Mouse (Mus musculus): ENCODE measurements at regions not wholly inside any gene's neighbourhood (a gene's known extent, or its start where the extent isn't known, plus 50 kb on each side); places are given as distances from the start of the nearest gene placed in this dataset.
A peak's percentile ranks its signal among the peaks of the same experiment; 100 is the strongest.

GRCm38 (mm10) chr12:13134168-13134567 is 114.8 kb downstream of the Ddx1 start:
- WGBS, result 76% methylated on average over 4 of the region's 10 CpGs
- ATAC-seq (ENCODE audit: insufficient number of reproducible peaks, low FRiP score), result no peak
- Histone ChIP-seq H3K27ac (ENCODE audit: poor library complexity, severe bottlenecking) (no peak overlapping the region), H3K4me3 (no peak overlapping the region), H3K27me3 (replicated peaks) (no peaks in the 10 kb centered on the region), H3K4me2 (no peak overlapping the region), H3K4me1 (replicated peaks) (0 out of 2 replicates have a peak, but pooled peaks cover 6% of the 10 kb centered on the region), H3K9ac (no peak overlapping the region), H3K9me3 (replicated peaks) (no peaks in the 10 kb centered on the region), H3K36me3 (no peaks in the 10 kb centered on the region)

- H3K27ac ChIP-seq (ENCODE audit: poor library complexity, severe bottlenecking), result no peak overlapping the region
- H3K9me3 ChIP-seq (replicated peaks), result no peaks in the 10 kb centered on the region
- no peak for ATAC-seq (ENCODE audit: insufficient number of reproducible peaks, low FRiP score)
- 57% methylated on average over 8 of the region's 8 CpGs for WGBS
- peaks cover 5% of the 10 kb centered on the region; the same call in 1 of the 2 replicates for H3K27me3 ChIP-seq (replicated peaks)
- H3K4me1 ChIP-seq (replicated peaks), result 0 out of 2 replicates have a peak, but pooled peaks cover 6% of the 10 kb centered on the region
- no peak overlapping the region for H3K4me2 ChIP-seq
- no peak overlapping the region for H3K4me3 ChIP-seq
- no peak overlapping the region for H3K9ac ChIP-seq
- no peaks in the 10 kb centered on the region for H3K36me3 ChIP-seq
Observed at GRCm38 (mm10) chr12:13129677-13130082, 119.3 kb downstream of the Ddx1 start.

DNA sequence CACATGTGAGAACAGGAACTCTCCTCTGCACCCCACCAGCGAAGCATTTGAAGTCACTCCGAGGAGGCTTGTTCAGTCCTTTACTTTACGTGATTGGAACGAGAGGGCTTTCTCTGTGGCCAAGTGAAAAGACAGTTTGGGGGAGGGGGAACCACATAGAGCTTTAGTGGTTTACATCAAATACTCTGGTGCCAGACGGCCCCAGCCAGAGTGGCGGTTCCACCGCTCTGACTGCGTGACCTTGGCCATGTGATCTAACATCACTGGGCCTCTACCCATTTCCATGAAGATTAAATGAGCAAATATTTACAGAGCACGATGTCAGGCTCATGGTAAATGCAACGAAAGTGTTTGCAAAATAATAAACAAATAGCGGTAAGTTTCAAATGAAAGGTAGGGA is 121.6 kb downstream of the Ddx1 start:
- Histone ChIP-seq H3K4me2 (no peak overlapping the region), H3K9ac (no peak overlapping the region), H3K27ac (ENCODE audit: poor library complexity, severe bottlenecking) (no peak overlapping the region), H3K4me3 (no peak overlapping the region), H3K27me3 (replicated peaks) (peaks cover 5% of the 10 kb centered on the region; the same call in 1 of the 2 replicates), H3K36me3 (no peaks in the 10 kb centered on the region), H3K4me1 (replicated peaks) (peaks cover 9% of the 10 kb centered on the region), H3K9me3 (replicated peaks) (no peaks in the 10 kb centered on the region)
- 78% methylated on average over 11 of the region's 11 CpGs for WGBS
- ATAC-seq (ENCODE audit: insufficient number of reproducible peaks, low FRiP score), result no peak

DNA sequence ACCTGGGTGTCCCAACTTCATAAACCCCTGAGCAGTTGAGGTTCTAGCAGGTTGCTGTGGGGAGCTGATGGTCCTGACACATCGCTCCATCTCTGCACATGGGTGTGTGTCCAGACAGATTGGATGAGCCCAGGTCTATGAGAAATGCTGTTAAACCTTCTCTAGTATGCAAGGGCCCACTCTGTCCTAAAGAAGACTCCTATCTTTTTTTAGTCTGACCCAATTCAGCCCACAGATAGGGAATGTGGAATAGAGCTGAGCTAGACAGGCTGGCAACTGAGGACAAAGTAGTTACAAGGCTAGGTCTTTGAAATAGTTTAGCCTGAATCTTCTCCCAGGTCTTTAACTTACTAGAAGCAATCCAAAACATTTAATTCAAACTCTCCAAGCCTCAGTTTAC is 124.0 kb downstream of the Ddx1 start:
- no peak for ATAC-seq (ENCODE audit: insufficient number of reproducible peaks, low FRiP score)

DNA sequence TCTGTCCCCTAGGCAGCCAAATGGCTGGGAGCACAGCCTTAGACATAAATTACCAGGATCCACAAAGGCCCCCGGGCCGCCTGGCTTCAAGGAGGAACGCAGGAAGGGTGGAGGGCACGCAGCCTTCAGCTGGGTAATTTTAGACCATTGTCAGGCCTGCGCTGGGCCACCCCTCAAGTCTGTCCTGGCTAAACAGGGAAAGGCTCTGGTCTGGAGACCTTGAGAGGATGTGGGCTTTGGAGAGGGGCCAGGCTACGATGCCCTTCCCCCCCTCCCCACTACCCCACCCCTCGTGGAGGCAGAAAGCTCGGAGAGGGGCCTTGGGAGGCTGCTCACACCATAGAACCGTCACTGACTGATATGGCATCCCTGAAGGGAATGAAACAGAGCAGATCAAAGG is 126.7 kb downstream of the Ddx1 start:
- Histone ChIP-seq H3K9me3 (replicated peaks) (no peaks in the 10 kb centered on the region), H3K4me3 (no peak overlapping the region), H3K9ac (no peak overlapping the region), H3K27ac (ENCODE audit: poor library complexity, severe bottlenecking) (no peak overlapping the region), H3K4me2 (no peak overlapping the region), H3K36me3 (no peaks in the 10 kb centered on the region), H3K27me3 (replicated peaks) (no peaks in the 10 kb centered on the region), H3K4me1 (replicated peaks) (peaks cover 47% of the 10 kb centered on the region)
- 17% methylated on average over 9 of the region's 9 CpGs for WGBS
- peak; percentile 54 for ATAC-seq (ENCODE audit: insufficient number of reproducible peaks, low FRiP score)

More for the DNA sequence above, 124.0 kb downstream of the Ddx1 start:
- Histone ChIP-seq H3K9ac (no peak overlapping the region), H3K27me3 (replicated peaks) (peaks cover 5% of the 10 kb centered on the region; the same call in 1 of the 2 replicates), H3K4me1 (replicated peaks) (peaks cover 28% of the 10 kb centered on the region), H3K9me3 (replicated peaks) (no peaks in the 10 kb centered on the region), H3K36me3 (no peaks in the 10 kb centered on the region), H3K27ac (ENCODE audit: poor library complexity, severe bottlenecking) (no peak overlapping the region), H3K4me2 (no peak overlapping the region), H3K4me3 (no peak overlapping the region)
- WGBS, result 91% methylated on average over 1 of the region's 1 CpGs

DNA sequence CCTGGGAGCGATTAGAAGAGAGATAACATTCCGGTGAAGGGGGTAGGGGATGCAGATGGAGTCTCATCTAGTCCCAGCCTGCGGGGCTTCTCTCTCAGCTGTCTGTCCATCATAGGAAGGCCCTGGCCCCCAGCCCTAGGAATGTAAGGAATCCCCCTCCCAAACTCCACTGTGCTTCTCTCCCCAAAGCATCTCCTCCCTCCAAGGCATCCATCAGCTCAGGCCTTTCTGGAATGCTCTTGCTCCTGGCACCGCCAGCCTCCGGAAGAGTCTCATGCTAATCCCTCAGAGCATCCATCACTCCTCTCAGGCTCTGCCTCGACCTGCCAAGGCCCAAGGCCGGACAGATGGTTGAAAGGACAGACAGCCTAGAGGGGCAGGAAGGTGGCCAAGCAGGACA is 128.4 kb downstream of the Ddx1 start:
- Histone ChIP-seq H3K9ac (no peak overlapping the region), H3K4me1 (replicated peaks) (peaks cover 53% of the 10 kb centered on the region), H3K4me2 (no peak overlapping the region), H3K27me3 (replicated peaks) (no peaks in the 10 kb centered on the region), H3K9me3 (replicated peaks) (no peaks in the 10 kb centered on the region), H3K4me3 (no peak overlapping the region), H3K36me3 (no peaks in the 10 kb centered on the region), H3K27ac (ENCODE audit: poor library complexity, severe bottlenecking) (0 out of 2 replicates have a peak overlapping the region, but pooled peaks have one; percentile 23)
- peak; percentile 52 for ATAC-seq (ENCODE audit: insufficient number of reproducible peaks, low FRiP score)
- WGBS, result 24% methylated on average over 7 of the region's 7 CpGs

DNA sequence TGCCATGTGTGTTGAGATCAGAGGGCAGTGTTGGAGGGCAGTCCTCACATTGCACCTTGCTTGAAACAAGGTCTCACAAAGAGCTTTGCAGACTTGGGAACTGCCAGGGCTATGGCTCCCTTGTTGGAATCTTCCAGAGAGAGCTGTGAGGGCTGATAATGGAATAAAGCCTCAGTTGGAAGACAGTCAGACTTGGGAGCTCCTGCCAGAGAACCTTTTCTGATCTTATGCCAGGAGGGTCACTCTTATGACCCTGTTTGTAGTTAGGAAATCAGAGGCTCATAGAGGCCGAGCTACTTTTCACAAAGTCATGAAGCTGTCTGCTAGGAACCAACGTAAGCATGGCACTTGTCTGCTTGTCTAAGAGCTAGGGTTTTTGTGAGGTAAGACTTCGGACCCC is 129.4 kb downstream of the Ddx1 start:
- ATAC-seq (ENCODE audit: insufficient number of reproducible peaks, low FRiP score), result no peak
- 70% methylated on average over 3 of the region's 3 CpGs for WGBS
- Histone ChIP-seq H3K4me1 (replicated peaks) (peaks cover 55% of the 10 kb centered on the region), H3K27ac (ENCODE audit: poor library complexity, severe bottlenecking) (peak overlapping the region; percentile 44; the same call in 1 of the 2 replicates), H3K4me2 (no peak overlapping the region), H3K27me3 (replicated peaks) (no peaks in the 10 kb centered on the region), H3K9ac (no peak overlapping the region), H3K4me3 (no peak overlapping the region), H3K36me3 (no peaks in the 10 kb centered on the region), H3K9me3 (replicated peaks) (no peaks in the 10 kb centered on the region)

- H3K4me1 ChIP-seq (replicated peaks), result peaks cover 55% of the 10 kb centered on the region
- ATAC-seq (ENCODE audit: insufficient number of reproducible peaks, low FRiP score), result no peak
- no peaks in the 10 kb centered on the region for H3K36me3 ChIP-seq
- H3K27me3 ChIP-seq (replicated peaks), result no peaks in the 10 kb centered on the region
- no peak overlapping the region for H3K27ac ChIP-seq (ENCODE audit: poor library complexity, severe bottlenecking)
- H3K9ac ChIP-seq, result no peak overlapping the region
- no peaks in the 10 kb centered on the region for H3K9me3 ChIP-seq (replicated peaks)
- WGBS, result 41% methylated on average over 9 of the region's 9 CpGs
- H3K4me3 ChIP-seq, result no peak overlapping the region
- no peak overlapping the region for H3K4me2 ChIP-seq
Observed at GRCm38 (mm10) chr12:13118026-13118425, 131.0 kb downstream of the Ddx1 start.

DNA sequence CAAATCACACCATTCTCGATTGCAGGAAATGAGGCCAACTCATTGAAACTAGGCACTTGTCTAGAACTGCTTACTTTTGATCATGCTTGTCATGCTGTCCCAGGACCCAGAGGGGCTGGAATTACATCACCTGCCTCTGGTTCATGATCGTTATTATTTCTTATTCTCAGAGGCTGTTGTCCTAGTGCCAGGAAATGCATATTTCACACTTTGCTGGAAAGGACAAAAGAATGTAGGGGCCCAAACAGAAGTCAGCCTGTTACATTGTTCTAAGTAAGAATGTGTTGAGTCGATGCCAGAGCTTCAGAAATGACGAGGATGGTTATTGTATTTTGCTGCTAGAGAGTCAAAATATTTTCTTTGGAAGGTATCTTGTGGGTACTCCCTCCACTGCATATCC is 134.7 kb downstream of the Ddx1 start:
- no peak for ATAC-seq (ENCODE audit: insufficient number of reproducible peaks, low FRiP score)
- no peaks in the 10 kb centered on the region for H3K9me3 ChIP-seq (replicated peaks)
- H3K4me1 ChIP-seq (replicated peaks), result peaks cover 26% of the 10 kb centered on the region
- no peaks in the 10 kb centered on the region for H3K36me3 ChIP-seq
- H3K9ac ChIP-seq, result no peak overlapping the region
- H3K4me3 ChIP-seq, result no peak overlapping the region
- WGBS, result 51% methylated on average over 4 of the region's 4 CpGs
- no peak overlapping the region for H3K27ac ChIP-seq (ENCODE audit: poor library complexity, severe bottlenecking)
- no peak overlapping the region for H3K4me2 ChIP-seq
- H3K27me3 ChIP-seq (replicated peaks), result no peaks in the 10 kb centered on the region

- no peaks in the 10 kb centered on the region for H3K9me3 ChIP-seq (replicated peaks)
- WGBS, result 74% methylated on average over 3 of the region's 3 CpGs
- no peaks in the 10 kb centered on the region for H3K4me1 ChIP-seq (replicated peaks)
- no peaks in the 10 kb centered on the region for H3K36me3 ChIP-seq
- no peak overlapping the region for H3K9ac ChIP-seq
- H3K27me3 ChIP-seq (replicated peaks), result no peaks in the 10 kb centered on the region
- no peak overlapping the region for H3K27ac ChIP-seq (ENCODE audit: poor library complexity, severe bottlenecking)
- no peak for ATAC-seq (ENCODE audit: insufficient number of reproducible peaks, low FRiP score)
- no peak overlapping the region for H3K4me3 ChIP-seq
- H3K4me2 ChIP-seq, result no peak overlapping the region
Observed at GRCm38 (mm10) chr12:13106931-13107330, 142.1 kb downstream of the Ddx1 start.

GRCm38 (mm10) chr12:13100505-13101354 is 148.3 kb downstream of the Ddx1 start:
- H3K4me1 ChIP-seq (replicated peaks), result peaks cover 8% of the 10 kb centered on the region
- H3K9ac ChIP-seq, result no peak overlapping the region
- H3K9me3 ChIP-seq (replicated peaks), result peaks cover 8% of the 10 kb centered on the region; the same call in 1 of the 2 replicates
- H3K4me2 ChIP-seq, result no peak overlapping the region
- ATAC-seq (ENCODE audit: insufficient number of reproducible peaks, low FRiP score), result no peak
- WGBS, result 39% methylated on average over 12 of the region's 12 CpGs
- no peaks in the 10 kb centered on the region for H3K27me3 ChIP-seq (replicated peaks)
- H3K4me3 ChIP-seq, result no peak overlapping the region
- no peaks in the 10 kb centered on the region for H3K36me3 ChIP-seq
- no peak overlapping the region for H3K27ac ChIP-seq (ENCODE audit: poor library complexity, severe bottlenecking)
